Comparison of ENCODE assay signal across 9 mouse cellular contexts in genomic region chr12:99570197-99570956, GRCm38 (mm10). TPM values are rescaled to one million over a fixed set of nuclear protein-coding genes. Genes with fewer than 3 reads are reported as not detected.
DNase-seq lines count a peak whose midpoint lies in the region; ATAC-seq and TF ChIP-seq lines count a peak whose summit lies in the region.
"Had no signal": no experiment of that assay in that cellular context is flagged by ENCODE, and none has a peak within 500 bp of the region (broad histone marks: within the 10 kb centered on the region; RNA-seq: fewer than 3 reads in every experiment).

No protein-coding gene starts in this region.

- ATAC-seq in forebrain, embryonic 12.5 days (ENCODE audit: low FRiP score) = peak; percentile 72; the same call in 1 of the 2 replicates
- peak; percentile 86 for ATAC-seq in hindbrain, postnatal 0 days
- peak; percentile 84 for ATAC-seq in limb, embryonic 13.5 days (ENCODE audit: low FRiP score, low read depth)

- TF ChIP-seq CTCF in brain, embryonic 14.5 days (IDR thresholded peaks at IDR 0.05; ENCODE audit: borderline replicate concordance, extremely low read depth, insufficient read depth, insufficient read length) = no peak
- no peak for TF ChIP-seq CTCF in hindbrain, postnatal 0 days (IDR thresholded peaks at IDR 0.05; ENCODE audit: low read depth)
- TF ChIP-seq CTCF in thymus, adult 2 months (IDR thresholded peaks at IDR 0.05; ENCODE audit: borderline replicate concordance, control insufficient read depth, extremely low read depth, insufficient read depth, low read length, poor library complexity) = no peak

- H3K9me3 ChIP-seq in forebrain, embryonic 12.5 days = no peaks in the 10 kb centered on the region
- H3K9me3 ChIP-seq in forebrain, embryonic 10.5 days = no peaks in the 10 kb centered on the region
- H3K9me3 ChIP-seq in hindbrain, postnatal 0 days (ENCODE audit: low read length) = no peaks in the 10 kb centered on the region
- H3K9me3 ChIP-seq in limb, embryonic 13.5 days = no peaks in the 10 kb centered on the region

- WGBS in forebrain, embryonic 12.5 days = 63% methylated on average over 25 of the region's 25 CpGs
- WGBS in forebrain, embryonic 10.5 days = 86% methylated on average over 25 of the region's 25 CpGs
- WGBS in hindbrain, postnatal 0 days = 45% methylated on average over 25 of the region's 25 CpGs
- 55% methylated on average over 25 of the region's 25 CpGs for WGBS in limb, embryonic 13.5 days
- WGBS in thymus, adult 2 months = 96% methylated on average over 25 of the region's 25 CpGs

- no peak for DNase-seq in forebrain, embryonic 10.5 days (ENCODE audit: extremely low spot score, low spot score)
- DNase-seq in brain, embryonic 14.5 days (ENCODE audit: low read depth) = peak; percentile 96
- DNase-seq in gastrocnemius, adult 18-20 months (ENCODE audit: low spot score) = peak; percentile 73
- DNase-seq in hindbrain, postnatal 0 days (ENCODE audit: low spot score) = peak; percentile 89
- DNase-seq in right cerebral cortex, postnatal 25 days = peak; percentile 62
- DNase-seq in thymus, adult 2 months = no peak

- no peak for TF ChIP-seq POLR2A in brain, embryonic 14.5 days (IDR thresholded peaks at IDR 0.05; ENCODE audit: borderline replicate concordance, extremely low read depth, insufficient read depth, insufficient read length, poor library complexity, severe bottlenecking)
- no peak for TF ChIP-seq POLR2A in thymus, adult 2 months (IDR thresholded peaks at IDR 0.05; ENCODE audit: control insufficient read depth, extremely low read depth, insufficient read depth, low read length, poor library complexity)

- peaks cover 18% of the 10 kb centered on the region for H3K4me1 ChIP-seq in forebrain, embryonic 12.5 days
- H3K4me1 ChIP-seq in forebrain, embryonic 10.5 days = peaks cover 18% of the 10 kb centered on the region
- H3K4me1 ChIP-seq in hindbrain, postnatal 0 days (ENCODE audit: insufficient read depth, low read length) = peaks cover 3% of the 10 kb centered on the region; the same call in 1 of the 2 replicates
- H3K4me1 ChIP-seq in limb, embryonic 13.5 days = peaks cover 18% of the 10 kb centered on the region
- H3K4me1 ChIP-seq in thymus, adult 2 months (replicated peaks; ENCODE audit: control insufficient read depth, insufficient read depth, low read length) = peaks cover 10% of the 10 kb centered on the region; the same call in 1 of the 2 replicates

- peak overlapping the region; percentile 1; the same call in 1 of the 2 replicates for H3K27ac ChIP-seq in forebrain, embryonic 12.5 days
- H3K27ac ChIP-seq in forebrain, embryonic 10.5 days = no peak overlapping the region
- no peak overlapping the region for H3K27ac ChIP-seq in hindbrain, postnatal 0 days
- H3K27ac ChIP-seq in limb, embryonic 13.5 days = no peak overlapping the region
- H3K27ac ChIP-seq in thymus, adult 2 months (ENCODE audit: control insufficient read depth, insufficient read depth, low read length) = no peak overlapping the region

- no peak overlapping the region for H3K9ac ChIP-seq in forebrain, embryonic 12.5 days
- no peak overlapping the region for H3K9ac ChIP-seq in hindbrain, postnatal 0 days (replicated peaks; ENCODE audit: low read length)
- H3K9ac ChIP-seq in limb, embryonic 13.5 days = 0 out of 2 replicates have a peak overlapping the region, but pooled peaks have one; percentile 25

- H3K27me3 ChIP-seq in forebrain, embryonic 12.5 days = peaks cover 10% of the 10 kb centered on the region; the same call in 1 of the 2 replicates
- H3K27me3 ChIP-seq in forebrain, embryonic 10.5 days (ENCODE audit: poor library complexity, severe bottlenecking) = peaks cover 10% of the 10 kb centered on the region; the same call in 1 of the 2 replicates
- H3K27me3 ChIP-seq in hindbrain, postnatal 0 days (ENCODE audit: insufficient read depth, low read length) = no peaks in the 10 kb centered on the region
- H3K27me3 ChIP-seq in limb, embryonic 13.5 days = no peaks in the 10 kb centered on the region
- H3K27me3 ChIP-seq in thymus, adult 2 months (ENCODE audit: control insufficient read depth, insufficient read depth, low read length) = no peaks in the 10 kb centered on the region

- H3K4me2 ChIP-seq in forebrain, embryonic 12.5 days = peak overlapping the region; percentile 2; the same call in 1 of the 2 replicates
- peak overlapping the region; percentile 51 for H3K4me2 ChIP-seq in hindbrain, postnatal 0 days (ENCODE audit: low read depth, low read length)
- H3K4me2 ChIP-seq in limb, embryonic 13.5 days (replicated peaks) = peak overlapping the region; percentile 50

- no peaks in the 10 kb centered on the region for H3K36me3 ChIP-seq in forebrain, embryonic 12.5 days (replicated peaks)
- H3K36me3 ChIP-seq in forebrain, embryonic 10.5 days (replicated peaks) = peaks cover 7% of the 10 kb centered on the region
- H3K36me3 ChIP-seq in hindbrain, postnatal 0 days (ENCODE audit: insufficient read depth, low read length) = no peaks in the 10 kb centered on the region
- H3K36me3 ChIP-seq in limb, embryonic 13.5 days = no peaks in the 10 kb centered on the region
- no peaks in the 10 kb centered on the region for H3K36me3 ChIP-seq in thymus, adult 2 months (ENCODE audit: control insufficient read depth, insufficient read depth, low read length)

- no peak overlapping the region for H3K4me3 ChIP-seq in forebrain, embryonic 12.5 days (replicated peaks)
- no peak overlapping the region for H3K4me3 ChIP-seq in forebrain, embryonic 10.5 days
- H3K4me3 ChIP-seq in hindbrain, postnatal 0 days (ENCODE audit: low read length) = peak overlapping the region; percentile 7; the same call in 1 of the 2 replicates
- peak overlapping the region; percentile 17; the same call in 1 of the 2 replicates for H3K4me3 ChIP-seq in limb, embryonic 13.5 days
- H3K4me3 ChIP-seq in thymus, adult 2 months (ENCODE audit: control insufficient read depth, insufficient read depth, low read length) = no peak overlapping the region
- H3K4me3 ChIP-seq: megakaryocyte, embryonic 14.5 days had no signal

RNA-seq across cellular contexts. Expression of gene Foxn3, which starts 7.0 kb away (rescaled TPM):
- 80.7 and 84.6 TPM in 2 replicates for polyA plus RNA-seq in forebrain, embryonic 12.5 days (2016; fragmentation: Nextera tagmentation; extraction: Ambion mirVana)
- 46.4 and 47.3 TPM in 2 replicates for polyA plus RNA-seq in forebrain, embryonic 10.5 days (2016; fragmentation: Nextera tagmentation; extraction: Ambion mirVana)
- 28.0 and 35.7 TPM in 2 replicates for polyA plus RNA-seq in brain, embryonic 14.5 days (2012; rRNA removed)
- total RNA-seq in gastrocnemius, adult 18-20 months (2021) = 100 to 1,000 TPM; 187 to 214 TPM
- 40.6 and 50.4 TPM in 2 replicates for total RNA-seq in hindbrain, postnatal 0 days (2014; rRNA removed)
- polyA plus RNA-seq in hindbrain, postnatal 0 days (2015; fragmentation: Nextera tagmentation; extraction: Ambion mirVana) = 69.0 and 70.5 TPM in 2 replicates
- 130 and 137 TPM in 2 replicates for polyA plus RNA-seq in limb, embryonic 13.5 days (2015; fragmentation: Nextera tagmentation; extraction: Ambion mirVana)
- polyA plus RNA-seq in thymus, adult 2 months (2012; rRNA removed) = 71.3 and 90.9 TPM in 2 replicates

Comparison
In these comparisons a context has a peak if more than half of its experiments do, and no peak if none do; other contexts are left out.
1. H3K4me3 ChIP-seq: peak in hindbrain, postnatal 0 days (single experiment) and limb, embryonic 13.5 days (single experiment); none in forebrain, embryonic 12.5 days (single experiment), forebrain, embryonic 10.5 days (single experiment) and thymus, adult 2 months (single experiment).
2. DNase-seq: peak in brain, embryonic 14.5 days (single experiment), gastrocnemius, adult 18-20 months (single experiment), hindbrain, postnatal 0 days (single experiment) and right cerebral cortex, postnatal 25 days (single experiment); none in forebrain, embryonic 10.5 days (single experiment) and thymus, adult 2 months (single experiment).
3. Peak in every context shown above with its lines, with median percentiles within 50 percentile points of each other: ATAC-seq and H3K4me2 ChIP-seq.